Mouse (Mus musculus) myocyte (in vitro differentiated cells): ENCODE data around the gene Abhd17c. TPM values are rescaled to one million over a fixed set of nuclear protein-coding genes. Genes with fewer than 3 reads are reported as not detected.

ENCODE experiments used
- H3K27me3 ChIP-seq: one replicate; pipeline ENCODE4 v1.6.1; 2011; ENCODE audit not compliant: control insufficient read depth, insufficient read depth, insufficient read length
- H3K36me3 ChIP-seq: one replicate; pipeline ENCODE4 v1.6.1; 2011; ENCODE audit not compliant: control insufficient read depth, insufficient read depth
- H3K4me2 ChIP-seq: one replicate; pipeline ENCODE4 v1.6.1; 2011; ENCODE audit warnings: low read depth, control low read depth
- H3K4me3 ChIP-seq: one replicate; pipeline ENCODE4 v1.5.1; 2011; ENCODE audit warnings: mild to moderate bottlenecking, control low read depth, moderate library complexity
- H3K79me2 ChIP-seq: one replicate; pipeline ENCODE4 v1.6.1; 2011; ENCODE audit not compliant: control insufficient read depth, insufficient read depth
- H3ac ChIP-seq: one replicate; pipeline ENCODE4 v1.6.1; 2011; ENCODE audit not compliant: control insufficient read depth, insufficient read length
- CEBPB ChIP-seq: IDR thresholded peaks from 2 replicates; pipeline ENCODE4 v1.6.1; 2011; ENCODE audit warnings: mild to moderate bottlenecking, moderate library complexity; ENCODE audit not compliant: poor library complexity, insufficient read depth, severe bottlenecking
- E2F4 ChIP-seq: IDR thresholded peaks from one replicate; pipeline ENCODE4 v1.6.1; 2011; ENCODE audit warnings: mild to moderate bottlenecking, control low read depth, moderate library complexity; ENCODE audit not compliant: insufficient read depth
- MAX ChIP-seq: IDR thresholded peaks from one replicate; pipeline ENCODE4 v1.6.1; 2011; ENCODE audit warnings: low read depth, mild to moderate bottlenecking, control low read depth
- MYOD1 ChIP-seq, 3 experiments: IDR thresholded peaks; one replicate each; pipeline ENCODE4 v1.6.1; 2011; ENCODE audit warnings: control low read depth in 2 of 3, low read depth in 2 of 3, mild to moderate bottlenecking in 2 of 3, moderate library complexity in 1 of 3; ENCODE audit not compliant: insufficient read length in 2 of 3, control insufficient read depth in 1 of 3
- MYOG ChIP-seq, 3 experiments: IDR thresholded peaks; one replicate each; pipeline ENCODE4 v1.6.1; 2011; ENCODE audit warnings: control low read depth in 2 of 3, low read depth in 2 of 3, mild to moderate bottlenecking in 2 of 3; ENCODE audit not compliant: insufficient read length in 2 of 3, control insufficient read depth in 1 of 3, insufficient read depth in 1 of 3
- POLR2A ChIP-seq: IDR thresholded peaks from one replicate; pipeline ENCODE4 v1.6.1; 2011; ENCODE audit warnings: low read depth, mild to moderate bottlenecking, control low read depth, moderate library complexity; ENCODE audit not compliant: insufficient read length
- POLR2AphosphoS2 ChIP-seq: IDR thresholded peaks from one replicate; pipeline ENCODE4 v1.6.1; 2011; ENCODE audit warnings: low read depth, control low read depth; ENCODE audit not compliant: insufficient read length
- REST ChIP-seq: IDR thresholded peaks from one replicate; pipeline ENCODE4 v1.6.1; 2011; ENCODE audit warnings: mild to moderate bottlenecking, control low read depth, moderate library complexity; ENCODE audit not compliant: insufficient read depth, insufficient read length
- SRF ChIP-seq: IDR thresholded peaks from one replicate; pipeline ENCODE4 v1.6.1; 2011; ENCODE audit warnings: low read depth; ENCODE audit not compliant: control insufficient read depth, insufficient read length
- TCF12 ChIP-seq: IDR thresholded peaks from one replicate; pipeline ENCODE4 v1.6.1; 2011; ENCODE audit warnings: mild to moderate bottlenecking, control low read depth; ENCODE audit not compliant: poor library complexity, insufficient read depth, severe bottlenecking
- TCF3 ChIP-seq: IDR thresholded peaks from one replicate; pipeline ENCODE4 v1.6.1; 2011; ENCODE audit warnings: low read depth, control low read depth; ENCODE audit not compliant: insufficient read length
- USF1 ChIP-seq: IDR thresholded peaks from one replicate; pipeline ENCODE4 v1.6.1; 2011; ENCODE audit warnings: low read depth, mild to moderate bottlenecking, control low read depth, moderate library complexity
- polyA plus RNA-seq: library from polyadenylated mRNA; unstranded; fragments of >200 nt; fragmentation: generic; extraction: Trizol; gene quantifications from one replicate; pipeline ENCODE4 v1.2.1, GENCODE M21; 2012; ENCODE audit warnings: missing spikeins

Abhd17c gene
- polyA plus RNA-seq, 1 experiment = 32.4 TPM

DNA sequence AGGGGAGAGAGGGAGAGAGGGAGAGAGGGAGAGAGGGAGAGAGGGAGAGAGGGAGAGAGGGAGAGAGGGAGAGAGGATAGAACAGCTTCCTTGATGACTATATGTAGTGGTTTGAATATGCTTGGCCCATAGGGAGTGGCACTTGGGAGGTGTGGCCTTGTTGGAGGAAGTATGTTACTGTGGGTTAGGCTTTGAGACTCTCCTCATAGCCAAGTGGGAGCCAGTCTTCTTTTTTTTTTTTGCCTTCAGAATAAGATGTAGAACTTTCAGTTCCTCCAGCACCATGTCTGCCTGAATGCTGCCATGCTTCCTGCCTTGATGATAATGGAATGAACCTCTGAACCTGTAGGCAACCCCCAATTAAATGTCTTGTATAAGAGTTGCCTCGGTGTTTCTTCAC is 49.1 kb downstream of the Abhd17c start:
- no peak overlapping the region for H3ac ChIP-seq
- TF ChIP-seq TCF12 (no peak), TCF3 (no peak), REST (no peak), MYOG (IDR thresholded peaks at IDR 0.05; ENCODE audit: control insufficient read depth in 1 of 3, insufficient read depth in 1 of 3, insufficient read length in 2 of 3, low read depth in 2 of 3) (no peak), MYOD1 (IDR thresholded peaks at IDR 0.05; ENCODE audit: control insufficient read depth in 1 of 3, insufficient read length in 2 of 3, low read depth in 2 of 3) (no peak), POLR2A (no peak), MAX (no peak), USF1 (no peak)
- no peak overlapping the region for H3K4me2 ChIP-seq
- H3K79me2 ChIP-seq = no peaks in the 10 kb centered on the region
- no peaks in the 10 kb centered on the region for H3K27me3 ChIP-seq
- no peak overlapping the region for H3K4me3 ChIP-seq
- H3K36me3 ChIP-seq = no peaks in the 10 kb centered on the region

DNA sequence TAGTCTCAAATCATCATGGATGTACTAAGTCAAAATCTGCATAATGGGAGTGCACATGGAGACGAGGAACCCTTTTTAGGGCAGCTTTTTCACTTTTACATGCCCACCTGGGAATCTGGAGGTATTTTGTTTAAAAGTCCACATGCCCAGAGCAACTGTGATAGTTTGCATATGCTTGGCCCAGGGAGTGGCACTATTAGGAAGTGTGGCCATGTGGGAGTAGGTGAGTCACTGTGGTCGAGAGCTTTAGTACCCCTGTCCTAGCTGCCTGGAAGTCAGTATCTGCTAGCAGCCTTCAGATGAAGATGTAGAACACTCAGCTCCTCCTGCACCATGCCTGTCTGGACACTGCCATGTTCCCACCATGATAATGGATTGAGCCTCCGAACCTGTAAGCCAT is 51.0 kb downstream of the Abhd17c start:
- no peak overlapping the region for H3K4me3 ChIP-seq
- H3K36me3 ChIP-seq = no peaks in the 10 kb centered on the region
- TF ChIP-seq POLR2A = peak; percentile 24
- no peak for TF ChIP-seq MAX
- peak in 1 of 3 experiments; percentile 19 for TF ChIP-seq MYOG (IDR thresholded peaks at IDR 0.05; ENCODE audit: control insufficient read depth in 1 of 3, insufficient read depth in 1 of 3, insufficient read length in 2 of 3, low read depth in 2 of 3)
- no peak for TF ChIP-seq E2F4
- no peak for TF ChIP-seq REST
- peak in 1 of 3 experiments; percentile 44 for TF ChIP-seq MYOD1 (IDR thresholded peaks at IDR 0.05; ENCODE audit: control insufficient read depth in 1 of 3, insufficient read length in 2 of 3, low read depth in 2 of 3)
- H3K79me2 ChIP-seq = no peaks in the 10 kb centered on the region
- peak overlapping the region; percentile 56 for H3K4me2 ChIP-seq
- no peak overlapping the region for H3ac ChIP-seq
- H3K27me3 ChIP-seq = no peaks in the 10 kb centered on the region

DNA sequence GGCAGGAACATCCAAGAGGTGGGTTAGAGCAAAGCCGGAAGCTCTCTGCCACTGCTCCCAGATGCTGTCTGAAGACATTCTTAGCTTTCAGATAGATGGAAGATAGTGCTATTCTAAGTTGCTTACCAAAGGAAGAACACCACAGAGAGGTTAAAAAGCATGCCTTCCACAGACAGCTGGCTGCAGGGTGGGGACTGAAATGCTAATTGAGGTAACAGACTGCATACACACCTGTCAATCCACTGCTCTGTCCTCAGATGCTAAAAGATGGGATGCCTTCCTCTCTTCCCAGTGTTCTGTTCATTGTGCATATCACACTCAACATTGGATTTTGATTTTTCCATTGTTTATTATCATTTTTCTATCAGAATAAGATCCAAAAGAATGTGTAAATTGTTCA is 53.6 kb downstream of the Abhd17c start:
- Histone ChIP-seq H3ac (no peak overlapping the region), H3K27me3 (no peaks in the 10 kb centered on the region), H3K4me2 (peak overlapping the region; percentile 39), H3K36me3 (no peaks in the 10 kb centered on the region), H3K4me3 (no peak overlapping the region), H3K79me2 (no peaks in the 10 kb centered on the region)
- TF ChIP-seq MYOD1 (IDR thresholded peaks at IDR 0.05; ENCODE audit: control insufficient read depth in 1 of 3, insufficient read length in 2 of 3, low read depth in 2 of 3) (peak; percentile 61 to 96 (median 68)), MYOG (IDR thresholded peaks at IDR 0.05; ENCODE audit: control insufficient read depth in 1 of 3, insufficient read depth in 1 of 3, insufficient read length in 2 of 3, low read depth in 2 of 3) (peak in 2 of 3 experiments; percentile 82 to 91), TCF12 (peak; percentile 75), E2F4 (no peak), TCF3 (no peak)

DNA sequence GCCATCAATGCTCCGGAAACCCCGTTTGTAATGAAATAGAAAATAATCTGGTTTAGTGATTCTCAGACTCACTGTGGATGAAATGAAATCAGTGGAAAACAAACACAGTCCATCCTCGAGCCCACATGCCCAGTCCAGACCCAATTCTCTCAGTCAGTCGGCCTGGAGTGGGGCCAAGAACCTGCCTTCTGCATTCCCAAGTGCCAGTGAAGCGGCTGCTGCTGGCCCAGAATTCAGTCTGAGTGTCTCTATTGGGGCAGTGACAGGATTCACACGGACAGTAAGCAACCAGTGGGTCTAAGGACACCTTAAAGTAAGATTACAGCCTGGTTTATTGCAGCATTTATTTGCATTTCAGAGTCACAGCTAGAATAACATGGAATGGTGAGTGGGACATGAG is 55.2 kb downstream of the Abhd17c start:
- Histone ChIP-seq H3K4me2 (no peak overlapping the region), H3K79me2 (no peaks in the 10 kb centered on the region), H3K4me3 (no peak overlapping the region), H3K36me3 (no peaks in the 10 kb centered on the region), H3K27me3 (no peaks in the 10 kb centered on the region), H3ac (no peak overlapping the region)
- no peak for TF ChIP-seq MYOD1 (IDR thresholded peaks at IDR 0.05; ENCODE audit: control insufficient read depth in 1 of 3, insufficient read length in 2 of 3, low read depth in 2 of 3)
- TF ChIP-seq USF1 = no peak
- TF ChIP-seq SRF = no peak
- TF ChIP-seq CEBPB = no peak
- TF ChIP-seq POLR2A = no peak
- TF ChIP-seq TCF3 = no peak
- TF ChIP-seq TCF12 = no peak
- no peak for TF ChIP-seq MAX
- no peak for TF ChIP-seq POLR2AphosphoS2
- no peak for TF ChIP-seq MYOG (IDR thresholded peaks at IDR 0.05; ENCODE audit: control insufficient read depth in 1 of 3, insufficient read depth in 1 of 3, insufficient read length in 2 of 3, low read depth in 2 of 3)
- TF ChIP-seq REST = no peak
- TF ChIP-seq E2F4 = no peak

DNA sequence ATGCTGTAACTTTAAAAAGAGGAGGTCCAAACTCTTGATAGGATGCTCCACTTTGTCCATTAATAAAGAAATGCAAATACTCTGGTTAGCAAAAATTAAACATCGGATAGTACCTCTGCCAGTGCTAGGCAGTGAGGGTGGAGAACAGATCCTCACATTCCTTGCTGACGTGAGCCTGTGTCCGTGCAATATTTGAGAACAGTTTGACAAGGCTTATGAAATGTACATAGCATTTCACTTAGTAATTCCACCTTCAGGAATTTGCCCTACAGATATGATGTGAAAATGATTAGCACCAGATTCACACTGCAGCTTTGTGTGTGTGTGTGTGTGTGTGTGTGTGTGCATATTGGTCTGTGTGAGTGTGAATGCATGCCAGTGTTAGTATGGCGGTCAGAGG is 60.9 kb downstream of the Abhd17c start:
- H3K4me2 ChIP-seq = no peak overlapping the region
- no peak for TF ChIP-seq USF1
- no peak for TF ChIP-seq TCF12
- no peak for TF ChIP-seq MAX
- no peak for TF ChIP-seq SRF
- TF ChIP-seq CEBPB = no peak
- TF ChIP-seq MYOD1 (IDR thresholded peaks at IDR 0.05; ENCODE audit: control insufficient read depth in 1 of 3, insufficient read length in 2 of 3, low read depth in 2 of 3) = no peak
- no peak for TF ChIP-seq MYOG (IDR thresholded peaks at IDR 0.05; ENCODE audit: control insufficient read depth in 1 of 3, insufficient read depth in 1 of 3, insufficient read length in 2 of 3, low read depth in 2 of 3)
- no peak for TF ChIP-seq REST
- no peak for TF ChIP-seq E2F4
- no peak for TF ChIP-seq POLR2A
- no peak for TF ChIP-seq TCF3
- no peak for TF ChIP-seq POLR2AphosphoS2

More for the DNA sequence above, 60.9 kb downstream of the Abhd17c start:
- Histone ChIP-seq H3K79me2 (no peaks in the 10 kb centered on the region), H3K36me3 (no peaks in the 10 kb centered on the region), H3K27me3 (no peaks in the 10 kb centered on the region), H3K4me3 (no peak overlapping the region), H3ac (no peak overlapping the region)
